ENCODE assay signal across 10 mouse cellular contexts in genomic region chr9:4536514-4537150, GRCm38 (mm10).
DNase-seq lines count a peak whose midpoint lies in the region; ATAC-seq lines count a peak whose summit lies in the region.
"Had no signal": no experiment of that assay in that cellular context is flagged by ENCODE, and none has a peak within 500 bp of the region (broad histone marks: within the 10 kb centered on the region; RNA-seq: fewer than 3 reads in every experiment).

No protein-coding gene starts in this region.

- H3K27ac ChIP-seq in forebrain, embryonic 16.5 days (ENCODE audit: low read length) = no peak overlapping the region
- no peak overlapping the region for H3K27ac ChIP-seq in neural tube, embryonic 14.5 days (ENCODE audit: low read depth, low read length)
- H3K27ac ChIP-seq: heart, embryonic 13.5 days; lung, embryonic 15.5 days had no signal

- no peaks in the 10 kb centered on the region for H3K27me3 ChIP-seq in forebrain, embryonic 16.5 days (replicated peaks; ENCODE audit: control insufficient read depth, insufficient read depth, low read length)
- no peaks in the 10 kb centered on the region for H3K27me3 ChIP-seq in neural tube, embryonic 14.5 days (ENCODE audit: control insufficient read depth, insufficient read depth, low read length)
- H3K27me3 ChIP-seq: heart, embryonic 13.5 days; lung, embryonic 15.5 days had no signal

- H3K36me3 ChIP-seq in forebrain, embryonic 16.5 days (ENCODE audit: control insufficient read depth, insufficient read depth) = no peaks in the 10 kb centered on the region
- no peaks in the 10 kb centered on the region for H3K36me3 ChIP-seq in neural tube, embryonic 14.5 days (ENCODE audit: control insufficient read depth, insufficient read depth, low read length)
- H3K36me3 ChIP-seq: heart, embryonic 13.5 days; lung, embryonic 15.5 days had no signal

- 97% methylated on average over 6 of the region's 6 CpGs for WGBS in forebrain, embryonic 16.5 days
- WGBS in neural tube, embryonic 14.5 days = 90% methylated on average over 6 of the region's 6 CpGs

- H3K4me1 ChIP-seq in forebrain, embryonic 16.5 days (replicated peaks; ENCODE audit: control insufficient read depth, insufficient read depth, low read length) = no peaks in the 10 kb centered on the region
- H3K4me1 ChIP-seq in neural tube, embryonic 14.5 days (ENCODE audit: control insufficient read depth, insufficient read depth, low read length) = no peaks in the 10 kb centered on the region
- H3K4me1 ChIP-seq: heart, embryonic 13.5 days; lung, embryonic 15.5 days had no signal

- H3K4me3 ChIP-seq in forebrain, embryonic 16.5 days (replicated peaks; ENCODE audit: low read length) = no peak overlapping the region
- H3K4me3 ChIP-seq in neural tube, embryonic 14.5 days (ENCODE audit: low read depth, low read length) = no peak overlapping the region
- H3K4me3 ChIP-seq: heart, embryonic 13.5 days; lung, embryonic 15.5 days had no signal

- H3K9ac ChIP-seq in forebrain, embryonic 16.5 days (replicated peaks; ENCODE audit: low read depth, low read length) = no peak overlapping the region
- no peak overlapping the region for H3K9ac ChIP-seq in neural tube, embryonic 14.5 days (replicated peaks; ENCODE audit: low read depth, low read length)
- H3K9ac ChIP-seq: heart, embryonic 13.5 days; lung, embryonic 15.5 days had no signal

- DNase-seq in left cerebral cortex, postnatal 14 days (ENCODE audit: low spot score in 2 of 2) = peak; percentile 26 to 40
- DNase-seq in left cerebral cortex, adult 8-10 months (ENCODE audit: low spot score in 2 of 2) = no peak
- DNase-seq in brain, adult 2 months (ENCODE audit: low read depth, low spot score) = peak; percentile 90
- DNase-seq in layer of hippocampus, postnatal 10 days (ENCODE audit: low spot score in 2 of 2) = no peak
- no peak for DNase-seq in heart, adult 8-10 months (ENCODE audit: low spot score)
- DNase-seq in thymus, postnatal 25 days = no peak

- peak; percentile 79 for ATAC-seq in forebrain, embryonic 16.5 days
- peak; percentile 76 for ATAC-seq in neural tube, embryonic 14.5 days (ENCODE audit: low read depth)

- intact Hi-C loops in left cerebral cortex, postnatal 14 days (cut with DNase I) = loop anchor here (10.0 kb wide), 2 partner anchors 258 to 1098 kb away; partner anchors contain the start of gene Gria4

- no peaks in the 10 kb centered on the region for H3K9me3 ChIP-seq in forebrain, embryonic 16.5 days (ENCODE audit: control insufficient read depth, low read length)
- no peaks in the 10 kb centered on the region for H3K9me3 ChIP-seq in neural tube, embryonic 14.5 days (ENCODE audit: control insufficient read depth, low read length)
- H3K9me3 ChIP-seq: heart, embryonic 13.5 days; lung, embryonic 15.5 days had no signal

- no peak overlapping the region for H3K4me2 ChIP-seq in forebrain, embryonic 16.5 days (ENCODE audit: low read length)
- no peak overlapping the region for H3K4me2 ChIP-seq in neural tube, embryonic 14.5 days (ENCODE audit: low read depth, low read length)
- H3K4me2 ChIP-seq: heart, embryonic 13.5 days; lung, embryonic 15.5 days had no signal

Comparison
In these comparisons a context has a peak if more than half of its experiments do, and no peak if none do; other contexts are left out.
1. DNase-seq: peak in left cerebral cortex, postnatal 14 days (2 of 2) and brain, adult 2 months (single experiment); none in left cerebral cortex, adult 8-10 months (0 of 2), layer of hippocampus, postnatal 10 days (0 of 2), heart, adult 8-10 months (single experiment) and thymus, postnatal 25 days (single experiment).